Mouse (Mus musculus) liver, adult 2 months (tissue): ENCODE measurements at regions not wholly inside any gene's neighbourhood (a gene's known extent, or its start where the extent isn't known, plus 50 kb on each side); places are given as distances from the start of the nearest gene placed in this dataset.

ENCODE experiments used
- CTCF ChIP-seq: fragments of 200-500 bp; IDR thresholded peaks from 2 replicates; pipeline ENCODE4 v1.5.1; 2011; ENCODE audit warnings: low read depth, low read length, control low read depth
- POLR2A ChIP-seq: fragments of 200-500 bp; IDR thresholded peaks from 2 replicates; pipeline ENCODE4 v1.6.1; 2011; ENCODE audit warnings: low read length, control low read depth; ENCODE audit not compliant: insufficient read depth; ENCODE audit errors: extremely low read depth

GRCm38 (mm10) chr7:71646944-71647343 lies 295.7 kb upstream of the Gm10295 start:
- TF ChIP-seq CTCF (no peak), POLR2A (no peak)
